Comparison of ENCODE assay signal across 12 mouse cellular contexts in the genomic region with DNA sequence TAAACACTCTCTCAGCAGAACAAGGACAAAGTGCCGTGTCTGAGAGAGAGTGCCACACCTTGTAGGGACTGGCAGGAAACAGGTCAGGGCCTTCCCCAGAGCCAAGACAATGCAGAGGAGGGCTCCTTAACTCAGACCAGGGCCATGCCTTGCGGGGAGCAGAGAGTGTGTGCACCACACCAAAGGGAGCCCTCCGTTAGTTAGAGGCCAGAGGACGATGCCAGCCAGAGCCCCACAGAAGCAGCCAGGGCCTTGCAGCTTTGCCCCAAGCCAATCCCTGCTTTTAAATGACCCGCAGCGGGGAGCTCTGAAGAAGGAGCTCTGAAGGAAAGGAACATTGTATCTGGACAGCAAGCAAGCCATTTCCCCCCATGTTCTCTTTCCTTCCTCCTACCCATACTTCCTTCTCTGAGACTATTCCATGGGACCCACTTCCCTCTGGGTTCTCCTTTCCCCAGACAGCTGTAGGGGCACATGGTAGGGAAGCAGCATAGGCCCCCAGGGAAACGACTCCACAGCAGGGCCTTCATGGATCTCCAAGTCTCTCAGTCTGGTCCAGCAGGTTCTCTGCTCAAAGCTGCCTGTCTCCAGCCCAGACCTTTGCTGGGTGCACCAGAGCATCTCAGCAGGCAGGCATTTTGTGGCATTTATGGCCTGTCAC. TPM values are rescaled to one million over a fixed set of nuclear protein-coding genes. Genes with fewer than 3 reads are reported as not detected.
A peak's percentile ranks its signal among the peaks of the same experiment; 100 is the strongest.
DNase-seq lines count a peak whose midpoint lies in the region; ATAC-seq and TF ChIP-seq lines count a peak whose summit lies in the region.
"Had no signal": no experiment of that assay in that cellular context is flagged by ENCODE, and none has a peak within 500 bp of the region (broad histone marks: within the 10 kb centered on the region; RNA-seq: fewer than 3 reads in every experiment).

No protein-coding gene starts in this region.

- peak overlapping the region; percentile 67 for H3K27ac ChIP-seq in heart, embryonic 13.5 days (replicated peaks)
- no peak overlapping the region for H3K27ac ChIP-seq in ES-E14 (ENCODE audit: insufficient read depth, low read depth, low read length, poor library complexity, severe bottlenecking)
- H3K27ac ChIP-seq in forebrain, postnatal 0 days (ENCODE audit: low read depth, low read length): peak overlapping the region; percentile 15; the same call in 1 of the 2 replicates
- peak overlapping the region; percentile 76 for H3K27ac ChIP-seq in midbrain, embryonic 13.5 days

- intact Hi-C loops in heart, postnatal 36 days (cut with DNase I): no loop called here

- H3K4me3 ChIP-seq in heart, embryonic 13.5 days: no peak overlapping the region
- no peak overlapping the region for H3K4me3 ChIP-seq in ES-E14 (ENCODE audit: insufficient read depth in 1 of 2, low read depth in 1 of 2, low read length in 2 of 2, poor library complexity in 1 of 2, severe bottlenecking in 1 of 2)
- H3K4me3 ChIP-seq in forebrain, postnatal 0 days (ENCODE audit: low read depth, low read length): no peak overlapping the region
- no peak overlapping the region for H3K4me3 ChIP-seq in midbrain, embryonic 13.5 days (replicated peaks)
- H3K4me3 ChIP-seq: erythroblast, embryonic 14.5 days had no signal

- H3K4me2 ChIP-seq in heart, embryonic 13.5 days: no peak overlapping the region
- H3K4me2 ChIP-seq in forebrain, postnatal 0 days (ENCODE audit: low read depth): no peak overlapping the region
- H3K4me2 ChIP-seq in midbrain, embryonic 13.5 days (replicated peaks): no peak overlapping the region

- in situ Hi-C loops in ES-E14 (cut with MboI; ENCODE audit: low sequenced_read_pairs in 2 of 2, unreplicated experiment in 2 of 2): no loop called here

- H3K36me3 ChIP-seq in heart, embryonic 13.5 days: peaks cover 81% of the 10 kb centered on the region
- peaks cover 10% of the 10 kb centered on the region for H3K36me3 ChIP-seq in ES-E14 (ENCODE audit: control insufficient read depth, insufficient read depth, low read length, poor library complexity, severe bottlenecking)
- H3K36me3 ChIP-seq in forebrain, postnatal 0 days (ENCODE audit: insufficient read depth): peaks cover 68% of the 10 kb centered on the region
- peaks cover 81% of the 10 kb centered on the region for H3K36me3 ChIP-seq in midbrain, embryonic 13.5 days

- 82% methylated on average over 7 of the region's 7 CpGs for WGBS in heart, embryonic 13.5 days
- WGBS in forebrain, postnatal 0 days: 84% methylated on average over 7 of the region's 7 CpGs
- 82% methylated on average over 7 of the region's 7 CpGs for WGBS in midbrain, embryonic 13.5 days

- H3K9me3 ChIP-seq in heart, embryonic 13.5 days: no peaks in the 10 kb centered on the region
- H3K9me3 ChIP-seq in ES-E14 (ENCODE audit: control insufficient read depth, insufficient read depth, low read depth, low read length): no peaks in the 10 kb centered on the region
- H3K9me3 ChIP-seq in forebrain, postnatal 0 days (ENCODE audit: low read length): no peaks in the 10 kb centered on the region
- no peaks in the 10 kb centered on the region for H3K9me3 ChIP-seq in midbrain, embryonic 13.5 days

- DNase-seq in heart, postnatal 36 days: no peak
- DNase-seq in ES-E14 (ENCODE audit: low read depth, low spot score): no peak
- DNase-seq in forebrain, postnatal 0 days: no peak
- DNase-seq in frontal cortex, postnatal 36 days (ENCODE audit: low spot score in 2 of 2): no peak
- DNase-seq: adrenal gland, adult 8-10 months; gastrocnemius, postnatal 25 days had no signal

- H3K9ac ChIP-seq in heart, embryonic 13.5 days: peak overlapping the region; percentile 50
- peak overlapping the region; percentile 4; the same call in 1 of the 2 replicates for H3K9ac ChIP-seq in ES-E14 (ENCODE audit: insufficient read depth, low read depth, low read length, poor library complexity, severe bottlenecking)
- H3K9ac ChIP-seq in forebrain, postnatal 0 days: no peak overlapping the region
- H3K9ac ChIP-seq in midbrain, embryonic 13.5 days (replicated peaks): 0 out of 2 replicates have a peak overlapping the region, but pooled peaks have one; percentile 23

- no peak for TF ChIP-seq CTCF in forebrain, postnatal 0 days (IDR thresholded peaks at IDR 0.05; ENCODE audit: low read depth)

- peaks cover 49% of the 10 kb centered on the region for H3K4me1 ChIP-seq in heart, embryonic 13.5 days
- H3K4me1 ChIP-seq in ES-E14 (ENCODE audit: control insufficient read depth in 2 of 2, insufficient read depth in 2 of 2, low read length in 2 of 2, poor library complexity in 1 of 2): peaks cover 8 to 19% of the 10 kb centered on the region in 2 experiments; a peak in 3 of 4 replicates
- no peaks in the 10 kb centered on the region for H3K4me1 ChIP-seq in forebrain, postnatal 0 days (ENCODE audit: insufficient read depth)
- 0 out of 2 replicates have a peak, but pooled peaks cover 6% of the 10 kb centered on the region for H3K4me1 ChIP-seq in midbrain, embryonic 13.5 days (replicated peaks)

- no peak for ATAC-seq in heart, embryonic 13.5 days (ENCODE audit: extremely low read depth, insufficient number of reproducible peaks, low FRiP score, low TSS enrichment)
- no peak for ATAC-seq in forebrain, postnatal 0 days
- no peak for ATAC-seq in midbrain, embryonic 13.5 days
- no peak for ATAC-seq in erythroid progenitor cell, adult 5-6 weeks (replicated peaks; ENCODE audit: low FRiP score, poor library complexity, severe bottlenecking)
- ATAC-seq: intestine, postnatal 0 days had no signal

- H3K27me3 ChIP-seq in heart, embryonic 13.5 days (replicated peaks): no peaks in the 10 kb centered on the region
- H3K27me3 ChIP-seq in forebrain, postnatal 0 days (ENCODE audit: insufficient read depth, low read length): no peaks in the 10 kb centered on the region
- H3K27me3 ChIP-seq in midbrain, embryonic 13.5 days: no peaks in the 10 kb centered on the region
- H3K27me3 ChIP-seq: CH12.LX had no signal

TF ChIP-seq in ES-E14, 5 proteins besides CTCF, POLR2A, EP300 and RAD21:
- TF ChIP-seq MAFK (IDR thresholded peaks at IDR 0.05; ENCODE audit: insufficient read depth, low read depth, low read length) (no peak), ZC3H11A (IDR thresholded peaks at IDR 0.05; ENCODE audit: borderline replicate concordance, low read depth, low read length) (no peak), CHD2 (IDR thresholded peaks at IDR 0.05; ENCODE audit: low read depth, low read length) (no peak), ZNF384 (IDR thresholded peaks at IDR 0.05; ENCODE audit: low read depth, low read length) (no peak), HCFC1 (IDR thresholded peaks at IDR 0.05; ENCODE audit: borderline replicate concordance, insufficient read depth, low read length) (no peak)

RNA-seq across cellular contexts. Expression of a gene that starts 30.2 kb away (rescaled TPM):
- polyA plus RNA-seq in heart, embryonic 13.5 days (2015; fragmentation: Nextera tagmentation; extraction: Ambion mirVana): 93.7 and 99.8 TPM in 2 replicates
- total RNA-seq in heart, postnatal 36 days (2021): 100 to 1,000 TPM; 294 to 308 TPM
- 24.9 and 27.0 TPM in 2 replicates for total RNA-seq in ES-E14 (2012; rRNA removed)
- total RNA-seq in forebrain, postnatal 0 days (2014; rRNA removed): 33.3 and 39.7 TPM in 2 replicates
- 35.0 and 35.3 TPM in 2 replicates for polyA plus RNA-seq in forebrain, postnatal 0 days (2015; fragmentation: Nextera tagmentation; extraction: Ambion mirVana)
- 25.3 and 25.5 TPM in 2 replicates for polyA plus RNA-seq in midbrain, embryonic 13.5 days (2015; fragmentation: Nextera tagmentation; extraction: Ambion mirVana)
- 4.2 and 14.1 TPM in 2 replicates for total RNA-seq in erythroid progenitor cell, adult 5-6 weeks (2015; ENCODE audit: low replicate concordance)
- 0.91 and 1.9 TPM in 2 replicates for total RNA-seq in erythroid progenitor cell, adult 5-6 weeks (2017; ENCODE audit: low replicate concordance)
